In genomic region chr1:120171819-120172521, GRCm38 (mm10) we compare ENCODE assay signal across 9 mouse cellular contexts. TPM values are rescaled to one million over a fixed set of nuclear protein-coding genes. Genes with fewer than 3 reads are reported as not detected.
DNase-seq lines count a peak whose midpoint lies in the region; ATAC-seq and TF ChIP-seq lines count a peak whose summit lies in the region.
"Had no signal": no experiment of that assay in that cellular context is flagged by ENCODE, and none has a peak within 500 bp of the region (broad histone marks: within the 10 kb centered on the region; RNA-seq: fewer than 3 reads in every experiment).

No protein-coding gene starts in this region.

- H3K4me2 ChIP-seq in liver, embryonic 11.5 days: no peak overlapping the region
- no peak overlapping the region for H3K4me2 ChIP-seq in embryonic facial prominence, embryonic 14.5 days (ENCODE audit: low read depth, low read length)
- no peak overlapping the region for H3K4me2 ChIP-seq in midbrain, embryonic 16.5 days (ENCODE audit: low read length)

- peaks cover 4% of the 10 kb centered on the region; the same call in 1 of the 2 replicates for H3K4me1 ChIP-seq in liver, embryonic 11.5 days (replicated peaks; ENCODE audit: control insufficient read depth, insufficient read depth, low read length)
- H3K4me1 ChIP-seq in embryonic facial prominence, embryonic 14.5 days (ENCODE audit: control insufficient read depth, insufficient read depth, low read length): no peaks in the 10 kb centered on the region
- peaks cover 6% of the 10 kb centered on the region for H3K4me1 ChIP-seq in midbrain, embryonic 16.5 days (ENCODE audit: control insufficient read depth, insufficient read depth, low read length)
- no peaks in the 10 kb centered on the region for H3K4me1 ChIP-seq in thymus, adult 2 months (replicated peaks; ENCODE audit: control insufficient read depth, insufficient read depth, low read length)

- 67% methylated on average over 5 of the region's 5 CpGs for WGBS in liver, embryonic 11.5 days
- 53% methylated on average over 5 of the region's 5 CpGs for WGBS in embryonic facial prominence, embryonic 14.5 days
- whole genome bisulfite sequencing in midbrain, embryonic 16.5 days: 57% methylated on average over 5 of the region's 5 CpGs
- WGBS in thymus, adult 2 months: 81% methylated on average over 5 of the region's 5 CpGs

- peak; percentile 29 for DNase-seq in adrenal gland, postnatal 10 days
- DNase-seq in adrenal gland, adult 18-20 months (ENCODE audit: low spot score in 2 of 2): no peak
- no peak for DNase-seq in liver, embryonic 11.5 days (ENCODE audit: low spot score)
- no peak for DNase-seq in liver
- DNase-seq in embryonic facial prominence, embryonic 14.5 days (ENCODE audit: low spot score): peak; percentile 48
- peak; percentile 24 to 38 for DNase-seq in kidney, postnatal 36 days
- DNase-seq in thymus, adult 2 months: no peak

- H3K36me3 ChIP-seq in liver, embryonic 11.5 days (ENCODE audit: control insufficient read depth, insufficient read depth, low read length): no peaks in the 10 kb centered on the region
- no peaks in the 10 kb centered on the region for H3K36me3 ChIP-seq in embryonic facial prominence, embryonic 14.5 days (ENCODE audit: control insufficient read depth, insufficient read depth, low read length)
- H3K36me3 ChIP-seq in midbrain, embryonic 16.5 days (ENCODE audit: control insufficient read depth, insufficient read depth, low read length): no peaks in the 10 kb centered on the region
- H3K36me3 ChIP-seq in thymus, adult 2 months (ENCODE audit: control insufficient read depth, insufficient read depth, low read length): no peaks in the 10 kb centered on the region

- TF ChIP-seq CTCF in thymus, adult 2 months (IDR thresholded peaks at IDR 0.05; ENCODE audit: borderline replicate concordance, control insufficient read depth, extremely low read depth, insufficient read depth, low read length, poor library complexity): no peak

- no peaks in the 10 kb centered on the region for H3K9me3 ChIP-seq in liver, embryonic 11.5 days (ENCODE audit: control insufficient read depth, low read length)
- H3K9me3 ChIP-seq in embryonic facial prominence, embryonic 14.5 days (ENCODE audit: control insufficient read depth, low read length): no peaks in the 10 kb centered on the region
- no peaks in the 10 kb centered on the region for H3K9me3 ChIP-seq in midbrain, embryonic 16.5 days (replicated peaks; ENCODE audit: control insufficient read depth, low read length, poor library complexity, severe bottlenecking)

- TF ChIP-seq POLR2A in thymus, adult 2 months (IDR thresholded peaks at IDR 0.05; ENCODE audit: control insufficient read depth, extremely low read depth, insufficient read depth, low read length, poor library complexity): no peak

- no peak overlapping the region for H3K9ac ChIP-seq in liver, embryonic 11.5 days (ENCODE audit: low read depth, low read length)
- no peak overlapping the region for H3K9ac ChIP-seq in embryonic facial prominence, embryonic 14.5 days (ENCODE audit: low read depth, low read length)
- H3K9ac ChIP-seq in midbrain, embryonic 16.5 days (ENCODE audit: low read depth, low read length): no peak overlapping the region

- no peak overlapping the region for H3K4me3 ChIP-seq in liver, embryonic 11.5 days (ENCODE audit: low read depth, low read length)
- no peak overlapping the region for H3K4me3 ChIP-seq in embryonic facial prominence, embryonic 14.5 days (ENCODE audit: low read depth, low read length)
- H3K4me3 ChIP-seq in midbrain, embryonic 16.5 days (ENCODE audit: low read depth, low read length): no peak overlapping the region
- no peak overlapping the region for H3K4me3 ChIP-seq in thymus, adult 2 months (ENCODE audit: control insufficient read depth, insufficient read depth, low read length)
- H3K4me3 ChIP-seq: erythroblast, embryonic 14.5 days had no signal

- H3K27me3 ChIP-seq in liver, embryonic 11.5 days (replicated peaks; ENCODE audit: control insufficient read depth, insufficient read depth, low read length): no peaks in the 10 kb centered on the region
- H3K27me3 ChIP-seq in embryonic facial prominence, embryonic 14.5 days (replicated peaks; ENCODE audit: control insufficient read depth, insufficient read depth, low read length): no peaks in the 10 kb centered on the region
- H3K27me3 ChIP-seq in midbrain, embryonic 16.5 days (ENCODE audit: control insufficient read depth, insufficient read depth, low read depth, low read length): no peaks in the 10 kb centered on the region
- H3K27me3 ChIP-seq in thymus, adult 2 months (ENCODE audit: control insufficient read depth, insufficient read depth, low read length): no peaks in the 10 kb centered on the region

- no peak overlapping the region for H3K27ac ChIP-seq in liver, embryonic 11.5 days (ENCODE audit: low read depth, low read length)
- H3K27ac ChIP-seq in embryonic facial prominence, embryonic 14.5 days (replicated peaks; ENCODE audit: low read depth, low read length): no peak overlapping the region
- no peak overlapping the region for H3K27ac ChIP-seq in midbrain, embryonic 16.5 days (ENCODE audit: low read length)
- no peak overlapping the region for H3K27ac ChIP-seq in thymus, adult 2 months (ENCODE audit: control insufficient read depth, insufficient read depth, low read length)

- 0 out of 2 replicates have a peak, but pooled peaks have one; percentile 26 for ATAC-seq in liver, embryonic 11.5 days (replicated peaks; ENCODE audit: low FRiP score)
- peak; percentile 47 for ATAC-seq in embryonic facial prominence, embryonic 14.5 days (ENCODE audit: low read depth)
- ATAC-seq in midbrain, embryonic 16.5 days: peak; percentile 77

RNA-seq across cellular contexts. Expression of gene 3110009E18Rik, which starts 51.0 kb away (rescaled TPM):
- total RNA-seq in adrenal gland, postnatal 10 days (2021): 10 to 100 TPM in 1 of 2 experiments, 1 to 10 TPM in 1; 9.9 to 12.4 TPM
- total RNA-seq in adrenal gland, adult 18-20 months (2021): 10 to 100 TPM in 1 of 2 experiments, 1 to 10 TPM in 1; 8.6 to 10.5 TPM
- polyA plus RNA-seq in liver, embryonic 11.5 days (2014; fragmentation: Nextera tagmentation; extraction: Ambion mirVana): 23.5 and 24.3 TPM in 2 replicates
- 14.6 and 16.0 TPM in 2 replicates for polyA plus RNA-seq in embryonic facial prominence, embryonic 14.5 days (2014; fragmentation: Nextera tagmentation; extraction: Ambion mirVana)
- 13.0 and 13.7 TPM in 2 replicates for polyA plus RNA-seq in midbrain, embryonic 16.5 days (2015; fragmentation: Nextera tagmentation; extraction: Ambion mirVana)
- polyA plus RNA-seq in thymus, adult 2 months (2012; rRNA removed): 4.4 and 5.5 TPM in 2 replicates
- polyA plus RNA-seq: erythroblast, embryonic 14.5 days had no signal

RNA-seq across cellular contexts. Expression of gene Dbi, which starts 51.1 kb away (rescaled TPM):
- total RNA-seq in adrenal gland, postnatal 10 days (2021): 1,000 to 10,000 TPM; 1,131 to 1,191 TPM
- total RNA-seq in adrenal gland, adult 18-20 months (2021): 1,000 to 10,000 TPM; 1,010 to 2,386 TPM
- polyA plus RNA-seq in liver, embryonic 11.5 days (2014; fragmentation: Nextera tagmentation; extraction: Ambion mirVana): 541 and 569 TPM in 2 replicates
- polyA plus RNA-seq in embryonic facial prominence, embryonic 14.5 days (2014; fragmentation: Nextera tagmentation; extraction: Ambion mirVana): 613 and 705 TPM in 2 replicates
- 901 and 1,233 TPM in 2 replicates for polyA plus RNA-seq in midbrain, embryonic 16.5 days (2015; fragmentation: Nextera tagmentation; extraction: Ambion mirVana)
- 210 and 247 TPM in 2 replicates for polyA plus RNA-seq in thymus, adult 2 months (2012; rRNA removed)

Comparison
In these comparisons a context has a peak if more than half of its experiments do, and no peak if none do; other contexts are left out.
1. DNase-seq: peak in adrenal gland, postnatal 10 days (single experiment), embryonic facial prominence, embryonic 14.5 days (single experiment) and kidney, postnatal 36 days (2 of 2); none in adrenal gland, adult 18-20 months (0 of 2), liver, embryonic 11.5 days (single experiment), liver (single experiment) and thymus, adult 2 months (single experiment).
2. ATAC-seq: peak in every context shown above with its lines; median percentile 77 in midbrain, embryonic 16.5 days; 47 in embryonic facial prominence, embryonic 14.5 days; 26 in liver, embryonic 11.5 days.